In the genomic region with DNA sequence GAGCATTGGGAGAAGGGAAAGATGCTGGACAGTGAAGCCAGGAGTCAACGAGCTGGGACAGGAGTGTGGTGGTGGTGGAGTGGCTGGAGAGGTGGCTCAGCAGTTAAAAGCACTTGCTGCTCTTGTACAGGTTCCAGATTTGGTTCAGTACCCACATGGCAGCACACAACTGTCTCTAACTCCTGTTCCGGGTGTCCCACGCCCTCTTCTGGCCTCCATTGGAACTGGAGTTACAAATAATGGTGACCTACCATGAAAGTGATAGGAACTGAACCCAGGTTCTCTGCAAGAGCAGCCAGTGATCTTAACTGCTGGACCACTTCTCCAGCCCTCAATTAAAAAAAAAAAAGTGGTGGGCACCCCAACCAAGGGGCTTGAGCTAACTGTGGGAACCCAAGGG, we compare ENCODE assay signal across 12 mouse cellular contexts. TPM values are rescaled to one million over a fixed set of nuclear protein-coding genes. Genes with fewer than 3 reads are reported as not detected.
DNase-seq lines count a peak whose midpoint lies in the region; ATAC-seq and TF ChIP-seq lines count a peak whose summit lies in the region.
"Had no signal": no experiment of that assay in that cellular context is flagged by ENCODE, and none has a peak within 500 bp of the region (broad histone marks: within the 10 kb centered on the region; RNA-seq: fewer than 3 reads in every experiment).

No protein-coding gene starts in this region.

- peak; percentile 9 for DNase-seq in embryo, embryonic 10.5 days (ENCODE audit: low spot score)
- no peak for DNase-seq in embryo, embryonic 10 days (ENCODE audit: low spot score)
- no peak for DNase-seq in lung, embryonic 14.5 days
- DNase-seq in lung, postnatal 10 days = no peak
- DNase-seq in brain, embryonic 14.5 days (ENCODE audit: low read depth) = no peak
- DNase-seq in splenic B cell, adult 2 months (ENCODE audit: low read depth, low spot score) = peak; percentile 63
- no peak for DNase-seq in heart, adult 18-20 months
- DNase-seq in gastrocnemius, postnatal 4 days (ENCODE audit: low spot score in 2 of 2) = no peak
- DNase-seq: cerebellum, adult 18-20 months had no signal

- H3K27ac ChIP-seq in lung, embryonic 14.5 days (ENCODE audit: low read depth) = no peak overlapping the region
- H3K27ac ChIP-seq: heart, embryonic 13.5 days; kidney, embryonic 15.5 days had no signal

- no peak overlapping the region for H3K4me3 ChIP-seq in lung, embryonic 14.5 days (ENCODE audit: low read depth, low read length)
- H3K4me3 ChIP-seq: heart, embryonic 13.5 days; kidney, embryonic 15.5 days had no signal

- H3K27me3 ChIP-seq in lung, embryonic 14.5 days (ENCODE audit: insufficient read depth, low read length) = no peaks in the 10 kb centered on the region
- H3K27me3 ChIP-seq in splenic B cell, adult 2 months (ENCODE audit: control insufficient read depth, insufficient read depth, low read length, poor library complexity, severe bottlenecking) = no peaks in the 10 kb centered on the region
- H3K27me3 ChIP-seq: heart, embryonic 13.5 days; kidney, embryonic 15.5 days; Patski had no signal

- no peak overlapping the region for H3K9ac ChIP-seq in lung, embryonic 14.5 days
- H3K9ac ChIP-seq: heart, embryonic 13.5 days; kidney, embryonic 15.5 days had no signal

- TF ChIP-seq CTCF in lung, embryonic 14.5 days (IDR thresholded peaks at IDR 0.05; ENCODE audit: low read depth) = peak; percentile 34
- peak; percentile 19; the same call in 1 of the 2 replicates for TF ChIP-seq CTCF in brain, embryonic 14.5 days (IDR thresholded peaks at IDR 0.05; ENCODE audit: borderline replicate concordance, extremely low read depth, insufficient read depth, insufficient read length)

- H3K4me1 ChIP-seq in lung, embryonic 14.5 days (ENCODE audit: insufficient read depth) = no peaks in the 10 kb centered on the region

- no peak overlapping the region for H3K4me2 ChIP-seq in lung, embryonic 14.5 days
- H3K4me2 ChIP-seq: heart, embryonic 13.5 days; kidney, embryonic 15.5 days had no signal

- TF ChIP-seq POLR2A in brain, embryonic 14.5 days (IDR thresholded peaks at IDR 0.05; ENCODE audit: borderline replicate concordance, extremely low read depth, insufficient read depth, insufficient read length, poor library complexity, severe bottlenecking) = no peak

- 31% methylated on average over 3 of the region's 3 CpGs for WGBS in lung, embryonic 14.5 days

- H3K36me3 ChIP-seq in lung, embryonic 14.5 days (ENCODE audit: insufficient read depth) = peaks cover 39% of the 10 kb centered on the region
- peaks cover 9% of the 10 kb centered on the region for H3K36me3 ChIP-seq in splenic B cell, adult 2 months (ENCODE audit: control insufficient read depth, insufficient read depth, low read length, poor library complexity, severe bottlenecking)

- no peak for ATAC-seq in lung, embryonic 14.5 days (ENCODE audit: insufficient read depth)
- ATAC-seq: Patski had no signal

- no peaks in the 10 kb centered on the region for H3K9me3 ChIP-seq in lung, embryonic 14.5 days (ENCODE audit: low read depth, low read length)
- H3K9me3 ChIP-seq: heart, embryonic 13.5 days; kidney, embryonic 15.5 days had no signal

RNA-seq across cellular contexts. Expression of a gene that starts 6.9 kb away (rescaled TPM):
- polyA plus RNA-seq in lung, embryonic 14.5 days (2014; fragmentation: Nextera tagmentation; extraction: Ambion mirVana) = 373 and 396 TPM in 2 replicates
- 206 and 237 TPM in 2 replicates for polyA plus RNA-seq in brain, embryonic 14.5 days (2012; rRNA removed)
- total RNA-seq in heart, adult 18-20 months (2021) = 100 to 1,000 TPM; 135 to 160 TPM
- 100 to 1,000 TPM; 338 to 352 TPM for total RNA-seq in gastrocnemius, postnatal 4 days (2021)

RNA-seq across cellular contexts. Expression of a gene that starts 7.3 kb away (rescaled TPM):
- polyA plus RNA-seq in lung, embryonic 14.5 days (2014; fragmentation: Nextera tagmentation; extraction: Ambion mirVana) = 19.2 and 19.4 TPM in 2 replicates
- polyA plus RNA-seq in brain, embryonic 14.5 days (2012; rRNA removed) = 35.8 and 38.2 TPM in 2 replicates
- 1 to 10 TPM; 9.6 to 9.7 TPM for total RNA-seq in heart, adult 18-20 months (2021)
- 10 to 100 TPM; 13.3 to 14.0 TPM for total RNA-seq in gastrocnemius, postnatal 4 days (2021)

RNA-seq across cellular contexts. Expression of a gene that starts 21.0 kb away (rescaled TPM):
- polyA plus RNA-seq in lung, embryonic 14.5 days (2014; fragmentation: Nextera tagmentation; extraction: Ambion mirVana) = 42.2 and 44.8 TPM in 2 replicates
- 31.0 and 39.4 TPM in 2 replicates for polyA plus RNA-seq in brain, embryonic 14.5 days (2012; rRNA removed)
- total RNA-seq in heart, adult 18-20 months (2021) = 1 to 10 TPM; 1.4 to 2.1 TPM
- total RNA-seq in gastrocnemius, postnatal 4 days (2021) = 1 to 10 TPM; 5.2 TPM

RNA-seq across cellular contexts. Expression of a gene that starts 21.2 kb away (rescaled TPM):
- 18.0 and 19.2 TPM in 2 replicates for polyA plus RNA-seq in lung, embryonic 14.5 days (2014; fragmentation: Nextera tagmentation; extraction: Ambion mirVana)
- 21.2 and 27.5 TPM in 2 replicates for polyA plus RNA-seq in brain, embryonic 14.5 days (2012; rRNA removed)
- total RNA-seq in heart, adult 18-20 months (2021) = 10 to 100 TPM; 12.3 to 14.2 TPM
- 1 to 10 TPM; 6.5 to 8.3 TPM for total RNA-seq in gastrocnemius, postnatal 4 days (2021)

RNA-seq across cellular contexts. Expression of a gene that starts 35.8 kb away (rescaled TPM):
- 0.65 and 1.3 TPM in 2 replicates for polyA plus RNA-seq in lung, embryonic 14.5 days (2014; fragmentation: Nextera tagmentation; extraction: Ambion mirVana)
- polyA plus RNA-seq in brain, embryonic 14.5 days (2012; rRNA removed) = 1.1 TPM in 2 replicates
- total RNA-seq in heart, adult 18-20 months (2021) = under 1 TPM in 1 of 2 experiments, not detected in 1; 0.31 TPM
- under 1 TPM; 0.41 to 0.66 TPM for total RNA-seq in gastrocnemius, postnatal 4 days (2021)

Comparison
In these comparisons a context has a peak if more than half of its experiments do, and no peak if none do; other contexts are left out.
1. DNase-seq: peak in embryo, embryonic 10.5 days (single experiment) and splenic B cell, adult 2 months (single experiment); none in embryo, embryonic 10 days (single experiment), lung, embryonic 14.5 days (single experiment), lung, postnatal 10 days (single experiment), brain, embryonic 14.5 days (single experiment), heart, adult 18-20 months (0 of 2) and gastrocnemius, postnatal 4 days (0 of 2).